Mouse (Mus musculus) granulocyte monocyte progenitor cell, adult 5-6 weeks (primary cell): ENCODE measurements at regions not wholly inside any gene's neighbourhood (a gene's known extent, or its start where the extent isn't known, plus 50 kb on each side); places are given as distances from the start of the nearest gene placed in this dataset.
A peak's percentile ranks its signal among the peaks of the same experiment; 100 is the strongest.

Experiments used
- ATAC-seq: replicated peaks from 2 replicates; pipeline ENCODE4 v1.8.0; 2016; ENCODE audit warnings: mild to moderate bottlenecking, moderate TSS enrichment, inconsistent platforms; ENCODE audit not compliant: poor library complexity, severe bottlenecking

- no peak for ATAC-seq
These were observed 157.8 kb upstream of the H2al1a start for GRCm38 (mm10) chrX:11141294-11141693.

GRCm38 (mm10) chrX:11158416-11158815, 140.6 kb upstream of the H2al1a start:
- peak; percentile 84 for ATAC-seq

GRCm38 (mm10) chrX:11170416-11170815, 128.6 kb upstream of the H2al1a start:
- ATAC-seq: no peak

- peak; percentile 88 for ATAC-seq
These were observed 118.8 kb upstream of the H2al1a start for GRCm38 (mm10) chrX:11180194-11180816.

- no peak for ATAC-seq
These were observed 117.2 kb upstream of the H2al1a start for GRCm38 (mm10) chrX:11181855-11182254.

GRCm38 (mm10) chrX:11190851-11191250, 108.2 kb upstream of the H2al1a start:
- no peak for ATAC-seq

- no peak for ATAC-seq
These were observed 94.9 kb upstream of the H2al1a start for GRCm38 (mm10) chrX:11204135-11204534.

GRCm38 (mm10) chrX:11209895-11210294, 89.2 kb upstream of the H2al1a start:
- ATAC-seq: no peak

- ATAC-seq: no peak
These were observed 86.2 kb upstream of the H2al1a start for GRCm38 (mm10) chrX:11212811-11213210.

- 0 out of 2 replicates have a peak, but pooled peaks have one; percentile 40 for ATAC-seq
These were observed 85.6 kb upstream of the H2al1a start for GRCm38 (mm10) chrX:11213492-11213891.

GRCm38 (mm10) chrX:11239066-11239465, 60.0 kb upstream of the H2al1a start:
- ATAC-seq: peak; percentile 99

- no peak for ATAC-seq
These were observed 53.5 kb upstream of the H2al1a start for GRCm38 (mm10) chrX:11245576-11245975.
